Mouse (Mus musculus) bone marrow macrophage, adult 2 months (primary cell): ENCODE results near the gene Ston1.

Source experiments
- CTCF ChIP-seq: IDR thresholded peaks from 2 replicates; pipeline ENCODE4 v1.5.1; 2012; ENCODE audit warnings: low read depth, mild to moderate bottlenecking, low read length, moderate library complexity
- POLR2A ChIP-seq: IDR thresholded peaks from 2 replicates; pipeline ENCODE4 v1.6.1; 2012; ENCODE audit warnings: mild to moderate bottlenecking, low read depth, low read length, borderline replicate concordance

DNA sequence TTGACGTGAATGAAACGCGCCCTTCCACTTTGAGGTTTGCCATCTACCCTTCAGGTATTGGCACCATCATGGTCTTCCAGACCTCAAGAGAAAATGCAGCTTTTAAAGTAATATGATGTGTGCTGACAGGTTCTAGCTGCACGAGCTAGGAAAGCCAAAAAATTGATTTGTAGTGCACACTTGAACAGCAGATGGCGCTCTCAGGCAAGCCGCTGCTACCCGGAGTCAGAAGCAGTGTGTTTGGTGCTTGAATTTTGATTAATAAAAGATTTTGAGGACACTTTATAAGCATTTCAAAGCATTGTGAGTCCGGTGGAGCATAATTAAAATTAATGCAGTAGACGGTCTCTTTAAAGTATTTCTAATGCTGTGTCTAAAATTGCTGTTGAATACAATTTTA lies 54.5 kb downstream of the Ston1 start:
- TF ChIP-seq CTCF: peak; percentile 73
- no peak for TF ChIP-seq POLR2A
